Mouse (Mus musculus) left cerebral cortex, adult 18-20 months (tissue): ENCODE results near the gene Ablim1. TPM values are rescaled to one million over a fixed set of nuclear protein-coding genes. Genes with fewer than 3 reads are reported as not detected.

Experiments used
- DNase-seq, 2 experiments: peaks; one replicate each; pipeline ENCODE4 v3.0.0; 2021 to 2022; ENCODE audit warnings: low spot score in 2 of 2, mixed read lengths in 1 of 2
- total RNA-seq, 2 experiments: library from RNA; stranded (reverse); gene quantifications; 2 replicates each; pipeline ENCODE4 v1.2.3; 2021

Gene Ablim1
- total RNA-seq, 2 experiments from 2014 or later = 115 to 119 TPM

- no peak for DNase-seq
Measured at GRCm38 (mm10) chr19:57344678-57345077, 30.0 kb upstream of the Ablim1 start.

- DNase-seq = no peak
Measured at GRCm38 (mm10) chr19:57343860-57344259, 29.1 kb upstream of the Ablim1 start.

GRCm38 (mm10) chr19:57340900-57341742 lies 26.4 kb upstream of the Ablim1 start:
- DNase-seq = no peak

- no peak for DNase-seq
Measured at GRCm38 (mm10) chr19:57339281-57339864, 24.7 kb upstream of the Ablim1 start.

GRCm38 (mm10) chr19:57335135-57335534 lies 20.4 kb upstream of the Ablim1 start:
- no peak for DNase-seq

GRCm38 (mm10) chr19:57333356-57333755 lies 18.6 kb upstream of the Ablim1 start:
- DNase-seq = no peak

GRCm38 (mm10) chr19:57331237-57331636 lies 16.5 kb upstream of the Ablim1 start:
- no peak for DNase-seq

GRCm38 (mm10) chr19:57330309-57330708 lies 15.6 kb upstream of the Ablim1 start:
- no peak for DNase-seq

GRCm38 (mm10) chr19:57328792-57329191 lies 14.1 kb upstream of the Ablim1 start:
- DNase-seq = peak; percentile 41 to 61

GRCm38 (mm10) chr19:57328269-57328668 lies 13.6 kb upstream of the Ablim1 start:
- DNase-seq = no peak

- DNase-seq = no peak
Measured at GRCm38 (mm10) chr19:57327679-57328078, 13.0 kb upstream of the Ablim1 start.

- DNase-seq = peak; percentile 77 to 84
Measured at GRCm38 (mm10) chr19:57325748-57326300, 11.1 kb upstream of the Ablim1 start.

- DNase-seq = no peak
Measured at GRCm38 (mm10) chr19:57323087-57323486, 8.4 kb upstream of the Ablim1 start.

- DNase-seq = no peak
Measured at GRCm38 (mm10) chr19:57322491-57322890, 7.8 kb upstream of the Ablim1 start.

GRCm38 (mm10) chr19:57321839-57322238 lies 7.1 kb upstream of the Ablim1 start:
- no peak for DNase-seq

- DNase-seq = no peak
Measured at GRCm38 (mm10) chr19:57320656-57321382, 6.1 kb upstream of the Ablim1 start.

GRCm38 (mm10) chr19:57316597-57316996 lies 1.9 kb upstream of the Ablim1 start:
- no peak for DNase-seq

- DNase-seq = no peak
Measured at GRCm38 (mm10) chr19:57315013-57315565, 370 bp upstream of the Ablim1 start.

GRCm38 (mm10) chr19:57313891-57314345 lies 801 bp downstream of the Ablim1 start:
- peak in 1 of 2 experiments; percentile 31 for DNase-seq

GRCm38 (mm10) chr19:57313226-57313625 lies 1.5 kb downstream of the Ablim1 start:
- DNase-seq = no peak

- no peak for DNase-seq
Measured at GRCm38 (mm10) chr19:57309980-57310379, 4.7 kb downstream of the Ablim1 start.
